Mouse (Mus musculus) ES-E14 (cell line): ENCODE measurements around the gene Scn3b. TPM values are rescaled to one million over a fixed set of nuclear protein-coding genes. Genes with fewer than 3 reads are reported as not detected.

ENCODE experiments used
- DNase-seq: peaks from one replicate; pipeline ENCODE4 v3.0.0-alpha.2; 2013; ENCODE audit warnings: low read depth, low spot score
- H3K27ac ChIP-seq: 2 replicates; pipeline ENCODE4 v1.5.1; 2012; ENCODE audit warnings: low read depth, mild to moderate bottlenecking, low read length, moderate library complexity, mixed read lengths; ENCODE audit not compliant: poor library complexity, insufficient read depth, severe bottlenecking
- H3K36me3 ChIP-seq: 2 replicates; pipeline ENCODE4 v1.6.1; 2012; ENCODE audit warnings: mild to moderate bottlenecking, low read length, moderate library complexity, mixed read lengths; ENCODE audit not compliant: control insufficient read depth, poor library complexity, insufficient read depth, severe bottlenecking
- H3K4me1 ChIP-seq, 2 experiments: fragments of 150-350 bp in 1 of 2; sonication (generic) in 1 of 2; 2 replicates each; pipeline ENCODE4 v1.6.1; 2012; ENCODE audit warnings: low read length in 2 of 2, mild to moderate bottlenecking in 1 of 2, mixed read lengths in 1 of 2; ENCODE audit not compliant: control insufficient read depth in 2 of 2, insufficient read depth in 2 of 2, poor library complexity in 1 of 2
- H3K4me3 ChIP-seq, 2 experiments: fragments of 150-350 bp in 1 of 2; sonication (generic) in 1 of 2; 2 replicates each; pipeline ENCODE4 v1.5.1; 2012; ENCODE audit warnings: low read length in 2 of 2, low read depth in 1 of 2, mild to moderate bottlenecking in 1 of 2, mixed read lengths in 1 of 2; ENCODE audit not compliant: insufficient read depth in 1 of 2, poor library complexity in 1 of 2, severe bottlenecking in 1 of 2
- H3K9ac ChIP-seq: 2 replicates; pipeline ENCODE4 v1.6.1; 2012; ENCODE audit warnings: low read depth, mild to moderate bottlenecking, low read length, mixed read lengths; ENCODE audit not compliant: poor library complexity, insufficient read depth, severe bottlenecking
- H3K9me3 ChIP-seq: fragments of 150-350 bp; sonication (generic); 2 replicates; pipeline ENCODE4 v1.6.1; 2012; ENCODE audit warnings: low read depth, mild to moderate bottlenecking, low read length; ENCODE audit not compliant: control insufficient read depth, insufficient read depth
- CHD2 ChIP-seq: IDR thresholded peaks from 2 replicates; pipeline ENCODE4 v1.6.1; 2014; ENCODE audit warnings: mild to moderate bottlenecking, low read depth, low read length, inconsistent platforms
- HCFC1 ChIP-seq: IDR thresholded peaks from 2 replicates; pipeline ENCODE4 v1.6.1; 2012; ENCODE audit warnings: low read length, inconsistent platforms, borderline replicate concordance; ENCODE audit not compliant: insufficient read depth
- MAFK ChIP-seq: IDR thresholded peaks from 2 replicates; pipeline ENCODE4 v1.6.1; 2014; ENCODE audit warnings: mild to moderate bottlenecking, low read depth, low read length, inconsistent platforms; ENCODE audit not compliant: insufficient read depth
- ZC3H11A ChIP-seq: IDR thresholded peaks from 2 replicates; pipeline ENCODE4 v1.6.1; 2012; ENCODE audit warnings: low read depth, mild to moderate bottlenecking, inconsistent platforms, low read length, borderline replicate concordance
- ZNF384 ChIP-seq: IDR thresholded peaks from 2 replicates; pipeline ENCODE4 v1.6.1; 2012; ENCODE audit warnings: low read depth, low read length, inconsistent platforms
- in situ Hi-C, 2 experiments: fragments of 600-800 bp; cut with MboI; formaldehyde crosslinking; loops; one replicate each; pipeline ENCODE4 v1.15.1; 2025; ENCODE audit warnings: low sequenced_read_pairs in 2 of 2, inconsistent platforms in 1 of 2; ENCODE audit not compliant: unreplicated experiment in 2 of 2
- total RNA-seq: library from RNA; depleted of rRNA; stranded (reverse); fragments of 300-350 nt; gene quantifications from 2 replicates; pipeline ENCODE4 v1.2.3, GENCODE M21; 2012

Gene Scn3b
- total RNA-seq, 1 experiment = 3.1 TPM

- Histone ChIP-seq H3K27ac (no peak overlapping the region), H3K9ac (no peak overlapping the region), H3K36me3 (no peaks in the 10 kb centered on the region), H3K9me3 (no peaks in the 10 kb centered on the region), H3K4me3 (no peak overlapping the region), H3K4me1 (peaks cover 0 to 5% of the 10 kb centered on the region in 2 experiments; a peak in 1 of 4 replicates)
- in situ Hi-C loops = no loop called here
- no peak for TF ChIP-seq ZC3H11A
- TF ChIP-seq CHD2 = no peak
- DNase-seq = no peak
Observed at GRCm38 (mm10) chr9:40263874-40264273, 5.1 kb upstream of the Scn3b start.

DNA sequence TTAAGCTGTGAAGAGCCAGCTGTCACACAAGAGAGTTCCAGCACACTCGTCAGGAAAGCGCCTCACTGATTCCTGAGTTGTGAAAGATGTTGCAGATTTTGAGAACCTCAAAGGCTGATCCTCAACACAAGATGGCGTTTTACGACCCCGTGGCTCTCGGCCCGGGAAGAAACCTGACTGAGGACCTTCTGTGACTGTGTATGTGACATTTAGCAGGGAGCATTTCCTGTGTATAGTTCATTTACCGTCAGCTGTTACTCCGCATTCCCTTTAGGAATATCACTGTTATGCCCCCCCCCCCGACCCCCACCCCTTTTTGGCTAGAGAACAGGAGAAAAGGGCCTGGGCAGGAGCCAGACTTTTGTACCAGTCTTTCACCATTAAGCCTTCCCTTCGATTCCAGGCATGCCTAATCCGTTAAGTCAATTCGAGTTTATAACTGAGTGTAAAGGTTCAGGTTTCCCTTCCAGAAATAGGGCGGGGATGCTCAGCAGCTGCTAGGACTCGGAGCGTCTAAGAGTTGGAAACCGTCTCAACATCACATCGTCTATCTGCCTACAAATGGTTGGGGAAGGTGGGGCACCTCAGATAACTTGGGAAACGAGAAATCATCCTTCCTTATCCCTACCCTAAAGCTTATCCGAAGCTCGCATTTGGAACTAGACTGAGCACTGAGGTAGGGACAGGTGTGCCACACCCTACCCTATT, 823 bp upstream of the Scn3b start:
- in situ Hi-C loops = no loop called here
- Histone ChIP-seq H3K4me1 (peaks cover 0 to 7% of the 10 kb centered on the region in 2 experiments; a peak in 1 of 4 replicates), H3K36me3 (no peaks in the 10 kb centered on the region), H3K4me3 (peak overlapping the region in 1 of 2 experiments; percentile 75; a peak in 1 of 4 replicates), H3K9ac (no peak overlapping the region), H3K9me3 (no peaks in the 10 kb centered on the region), H3K27ac (no peak overlapping the region)
- DNase-seq = no peak
- no peak for TF ChIP-seq ZC3H11A
- no peak for TF ChIP-seq CHD2
- no peak for TF ChIP-seq MAFK
- TF ChIP-seq ZNF384 = no peak
- TF ChIP-seq HCFC1 = no peak

DNA sequence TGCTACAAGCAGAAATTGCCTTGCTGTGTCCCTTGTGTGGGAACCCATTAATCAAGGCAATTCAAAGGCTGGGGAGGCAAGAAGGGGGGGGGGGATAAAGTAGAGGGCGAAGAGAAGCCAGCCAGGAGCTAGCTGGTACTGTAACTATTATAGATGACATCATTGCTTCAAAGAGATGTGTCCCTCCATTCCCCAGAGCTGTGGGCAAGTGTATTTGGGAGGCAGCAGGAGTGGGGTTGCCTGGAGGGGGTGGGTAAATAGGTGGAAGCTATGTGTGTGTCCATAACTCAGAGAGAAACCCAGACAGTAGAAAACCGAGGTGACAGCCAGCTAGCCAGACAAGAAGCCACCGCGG, 292 bp upstream of the Scn3b start:
- peak overlapping the region; percentile 63 to 75; a peak in 3 of 4 replicates for H3K4me3 ChIP-seq
- no peaks in the 10 kb centered on the region for H3K9me3 ChIP-seq
- in situ Hi-C loops = no loop called here
- no peak overlapping the region for H3K9ac ChIP-seq
- no peak overlapping the region for H3K27ac ChIP-seq
- TF ChIP-seq ZC3H11A (no peak), MAFK (no peak), HCFC1 (no peak), ZNF384 (no peak), CHD2 (no peak)
- no peaks in the 10 kb centered on the region for H3K36me3 ChIP-seq
- peaks cover 0 to 7% of the 10 kb centered on the region in 2 experiments; a peak in 1 of 4 replicates for H3K4me1 ChIP-seq
- no peak for DNase-seq

- DNase-seq = no peak
Observed at GRCm38 (mm10) chr9:40269880-40270279, 863 bp downstream of the Scn3b start.

More at GRCm38 (mm10) chr9:40269880-40270279, 863 bp downstream of the Scn3b start:
- H3K27ac ChIP-seq = no peak overlapping the region
- in situ Hi-C loops = no loop called here
- TF ChIP-seq ZC3H11A (no peak), ZNF384 (no peak), HCFC1 (no peak)
- peak overlapping the region in 1 of 2 experiments; percentile 75; a peak in 1 of 4 replicates for H3K4me3 ChIP-seq
- no peak overlapping the region for H3K9ac ChIP-seq
- no peaks in the 10 kb centered on the region for H3K9me3 ChIP-seq
- H3K4me1 ChIP-seq = peaks cover 0 to 7% of the 10 kb centered on the region in 2 experiments; a peak in 1 of 4 replicates
- H3K36me3 ChIP-seq = no peaks in the 10 kb centered on the region
